Mouse (Mus musculus) thymus, adult 2 months (tissue): Measurements from ENCODE around the gene Nfkb1. TPM values are rescaled to one million over a fixed set of nuclear protein-coding genes. Genes with fewer than 3 reads are reported as not detected.

Experiments
- DNase-seq: peaks from one replicate; pipeline ENCODE4 v3.0.0; 2021
- H3K27ac ChIP-seq: fragments of 200-500 bp; 2 replicates; pipeline ENCODE4 v1.5.1; 2012; ENCODE audit warnings: low read length, control low read depth; ENCODE audit not compliant: control insufficient read depth, insufficient read depth
- H3K27me3 ChIP-seq: fragments of 200-500 bp; 2 replicates; pipeline ENCODE4 v1.6.1; 2012; ENCODE audit warnings: mild to moderate bottlenecking, low read length, moderate library complexity, mixed read lengths; ENCODE audit not compliant: control insufficient read depth, insufficient read depth
- H3K36me3 ChIP-seq: fragments of 200-500 bp; 2 replicates; pipeline ENCODE4 v1.6.1; 2012; ENCODE audit warnings: mild to moderate bottlenecking, low read length, moderate library complexity; ENCODE audit not compliant: control insufficient read depth, insufficient read depth
- H3K4me1 ChIP-seq: fragments of 200-500 bp; replicated peaks from 2 replicates; pipeline ENCODE4 v1.6.1; 2012; ENCODE audit warnings: low read length; ENCODE audit not compliant: control insufficient read depth, insufficient read depth
- H3K4me3 ChIP-seq: fragments of 200-500 bp; 2 replicates; pipeline ENCODE4 v1.5.1; 2012; ENCODE audit warnings: mild to moderate bottlenecking, low read length, control low read depth, moderate library complexity; ENCODE audit not compliant: control insufficient read depth, insufficient read depth
- CTCF ChIP-seq: fragments of 200-500 bp; IDR thresholded peaks from 2 replicates; pipeline ENCODE4 v1.5.1; 2012; ENCODE audit warnings: mild to moderate bottlenecking, control low read depth, low read length, moderate library complexity, borderline replicate concordance; ENCODE audit not compliant: control insufficient read depth, poor library complexity, insufficient read depth; ENCODE audit errors: extremely low read depth
- POLR2A ChIP-seq: fragments of 200-500 bp; IDR thresholded peaks from 2 replicates; pipeline ENCODE4 v1.6.1; 2012; ENCODE audit warnings: mild to moderate bottlenecking, low read length, control low read depth, moderate library complexity; ENCODE audit not compliant: control insufficient read depth, poor library complexity, insufficient read depth; ENCODE audit errors: extremely low read depth
- WGBS: fragments of 180-500 bp; shearing (Covaris S2); methylation state at CpG from one replicate; pipeline ENCODE4 v1.1.7; 2018; 5-methylcytosine and 5-hydroxymethylcytosine counted together
- polyA plus RNA-seq: library from polyadenylated mRNA; depleted of rRNA; stranded (reverse); fragments of >200 nt; gene quantifications from 2 replicates; pipeline ENCODE4 v1.2.3, GENCODE M21; 2012

Gene Nfkb1
- polyA plus RNA-seq, 1 experiment = 159 TPM

- DNase-seq = no peak
- Histone ChIP-seq H3K4me1 (peaks cover 17% of the 10 kb centered on the region), H3K27me3 (no peaks in the 10 kb centered on the region), H3K4me3 (no peak overlapping the region), H3K36me3 (peaks cover 47% of the 10 kb centered on the region), H3K27ac (no peak overlapping the region)
- TF ChIP-seq POLR2A (no peak), CTCF (no peak)
- WGBS = 36% methylated on average over 4 of the region's 4 CpGs
These were observed 100.9 kb downstream of the Nfkb1 start for GRCm38 (mm10) chr3:135590471-135590870.

GRCm38 (mm10) chr3:135586471-135586880, 104.9 kb downstream of the Nfkb1 start:
- DNase-seq = no peak
- Histone ChIP-seq H3K27me3 (no peaks in the 10 kb centered on the region), H3K27ac (no peak overlapping the region), H3K4me1 (peaks cover 14% of the 10 kb centered on the region), H3K36me3 (peaks cover 39% of the 10 kb centered on the region), H3K4me3 (no peak overlapping the region)
- 95% methylated on average over 4 of the region's 4 CpGs for WGBS
- TF ChIP-seq POLR2A = no peak
- no peak for TF ChIP-seq CTCF

- Histone ChIP-seq H3K36me3 (peaks cover 36% of the 10 kb centered on the region), H3K4me3 (no peak overlapping the region), H3K27ac (no peak overlapping the region), H3K4me1 (peaks cover 18% of the 10 kb centered on the region), H3K27me3 (no peaks in the 10 kb centered on the region)
- no peak for DNase-seq
- WGBS = 90% methylated on average over 2 of the region's 2 CpGs
- no peak for TF ChIP-seq POLR2A
- no peak for TF ChIP-seq CTCF
These were observed 105.3 kb downstream of the Nfkb1 start for GRCm38 (mm10) chr3:135586060-135586459.

- no peak overlapping the region for H3K27ac ChIP-seq
- H3K27me3 ChIP-seq = no peaks in the 10 kb centered on the region
- WGBS = 79% methylated on average over 6 of the region's 6 CpGs
- no peak overlapping the region for H3K4me3 ChIP-seq
- peaks cover 24% of the 10 kb centered on the region for H3K4me1 ChIP-seq
- DNase-seq = no peak
- TF ChIP-seq CTCF = no peak
- TF ChIP-seq POLR2A = no peak
- H3K36me3 ChIP-seq = peaks cover 31% of the 10 kb centered on the region
These were observed 105.9 kb downstream of the Nfkb1 start for GRCm38 (mm10) chr3:135585482-135585881.

- DNase-seq = no peak
- Histone ChIP-seq H3K27ac (no peak overlapping the region), H3K27me3 (no peaks in the 10 kb centered on the region), H3K4me3 (no peak overlapping the region), H3K4me1 (peaks cover 42% of the 10 kb centered on the region), H3K36me3 (peaks cover 11% of the 10 kb centered on the region)
- 90% methylated on average over 7 of the region's 7 CpGs for WGBS
- TF ChIP-seq POLR2A (no peak), CTCF (no peak)
These were observed 109.1 kb downstream of the Nfkb1 start for GRCm38 (mm10) chr3:135582246-135582645.

- Histone ChIP-seq H3K36me3 (peaks cover 6% of the 10 kb centered on the region), H3K4me1 (peaks cover 42% of the 10 kb centered on the region), H3K27ac (no peak overlapping the region), H3K4me3 (no peak overlapping the region), H3K27me3 (no peaks in the 10 kb centered on the region)
- peak; percentile 41 for DNase-seq
- WGBS = 8% methylated on average over 10 of the region's 10 CpGs
- TF ChIP-seq CTCF (no peak), POLR2A (no peak)
These were observed 109.7 kb downstream of the Nfkb1 start for GRCm38 (mm10) chr3:135581606-135582117.
